Mouse (Mus musculus): ENCODE data around the gene Lhfpl3. TPM values are rescaled to one million over a fixed set of nuclear protein-coding genes. Genes with fewer than 3 reads are reported as not detected.
"Not testable (repeated sequence)": the region's sequence is repeated elsewhere in the genome, so short reads cannot be mapped to it uniquely, and the experiment has no call there.

The Lhfpl3 gene
- 24.1 and 25.3 TPM in 2 replicates for polyA plus RNA-seq (2015; fragmentation: Nextera tagmentation; extraction: Ambion mirVana)

DNA sequence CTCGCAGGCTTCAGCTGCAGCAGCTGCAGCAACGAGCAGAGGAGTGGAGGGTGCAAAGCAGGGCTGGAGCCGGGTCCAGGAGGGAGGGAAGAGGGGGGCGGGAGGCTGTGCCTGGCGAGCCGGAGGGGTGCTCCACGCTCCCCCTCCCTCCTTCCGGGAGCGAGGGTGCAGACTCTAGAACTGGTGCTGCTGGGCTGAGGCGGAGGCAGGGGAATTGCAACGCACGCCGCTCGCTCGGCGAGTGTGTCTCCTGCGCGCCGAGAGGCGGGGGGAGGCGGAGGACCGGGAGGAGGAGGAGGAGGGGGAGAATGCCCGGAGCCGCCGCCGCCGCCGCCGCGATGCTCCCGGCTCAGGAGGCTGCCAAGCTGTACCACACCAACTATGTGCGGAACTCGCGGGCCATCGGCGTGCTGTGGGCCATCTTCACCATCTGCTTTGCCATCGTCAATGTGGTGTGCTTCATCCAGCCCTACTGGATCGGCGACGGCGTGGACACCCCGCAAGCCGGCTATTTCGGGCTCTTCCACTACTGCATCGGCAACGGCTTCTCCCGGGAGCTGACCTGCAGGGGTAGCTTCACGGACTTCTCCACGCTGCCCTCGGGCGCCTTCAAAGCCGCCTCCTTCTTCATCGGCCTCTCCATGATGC lies at the start of gene Lhfpl3:
Gene Lhfpl3 (plus strand): TSS at position 175 of the 648 bp plus-strand sequence.
- H3K27ac ChIP-seq (replicated peaks) = peak within 1 kb of the TSS; percentile 78
- H3K4me2 ChIP-seq = peak within 1 kb of the TSS; percentile 93
- no peaks in the 10 kb centered on the region for H3K9me3 ChIP-seq (replicated peaks)
- WGBS = 0% methylated on average over 42 of the region's 53 CpGs
- no peaks in the 10 kb centered on the region for H3K36me3 ChIP-seq
- peaks cover 22% of the 10 kb centered on the region for H3K4me1 ChIP-seq
- peak; percentile 86 for ATAC-seq (ENCODE audit: low FRiP score)
- H3K27me3 ChIP-seq (replicated peaks) = 0 out of 2 replicates have a peak, but pooled peaks cover 4% of the 10 kb centered on the region
- H3K4me3 ChIP-seq (replicated peaks) = peak within 1 kb of the TSS; percentile 75
- H3K9ac ChIP-seq (replicated peaks) = peak within 1 kb of the TSS; percentile 87

DNA sequence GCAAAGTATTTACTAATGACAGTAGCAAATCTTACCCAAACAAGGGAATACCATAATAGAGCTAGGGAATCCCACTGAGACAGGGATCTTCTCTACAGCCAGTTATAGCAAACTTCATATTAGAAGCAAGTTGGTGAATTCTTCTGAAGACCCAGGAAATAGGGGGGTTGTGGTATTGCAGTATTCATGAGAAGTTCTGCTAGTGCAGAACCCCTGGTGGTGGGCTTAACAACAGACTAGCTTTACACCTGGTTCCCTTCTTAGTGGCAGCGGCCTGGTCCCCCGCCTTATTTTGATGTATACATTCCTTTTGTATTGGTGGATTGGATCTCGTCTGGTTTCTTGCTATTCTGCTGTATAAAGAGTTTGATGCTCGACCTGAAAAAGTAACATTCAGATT lies 39.6 kb upstream of the Lhfpl3 start:
- not testable (repeated sequence) for H3K36me3 ChIP-seq; H3K27me3 ChIP-seq (replicated peaks); H3K4me2 ChIP-seq; H3K4me1 ChIP-seq; H3K9me3 ChIP-seq (replicated peaks); H3K27ac ChIP-seq (replicated peaks); H3K4me3 ChIP-seq (replicated peaks); H3K9ac ChIP-seq (replicated peaks); ATAC-seq (ENCODE audit: low FRiP score)
- WGBS = 85% methylated on average over 4 of the region's 4 CpGs

DNA sequence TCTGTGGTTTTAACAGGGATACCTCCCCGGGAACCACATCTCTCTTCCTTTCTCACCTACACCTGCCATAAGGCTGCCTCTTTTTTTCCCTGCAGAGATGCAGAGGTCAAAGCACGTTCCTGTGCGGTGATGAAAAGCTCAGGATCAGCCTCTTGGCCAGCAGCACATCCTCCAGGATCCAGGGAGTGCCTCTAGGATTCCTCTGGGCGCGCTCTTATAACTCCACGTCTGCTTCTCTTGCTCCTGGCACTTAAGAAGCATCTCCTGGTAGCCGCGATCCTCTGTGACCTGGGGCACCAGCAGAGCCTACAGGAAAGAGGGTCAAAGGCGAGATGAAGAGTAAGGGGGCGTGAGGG lies 352 bp upstream of the Lhfpl3 start:
- peak overlapping the region; percentile 78; the same call in 1 of the 2 replicates for H3K27ac ChIP-seq (replicated peaks)
- WGBS = under 1% methylated on average over 10 of the region's 10 CpGs
- peak; percentile 57 for ATAC-seq (ENCODE audit: low FRiP score)

DNA sequence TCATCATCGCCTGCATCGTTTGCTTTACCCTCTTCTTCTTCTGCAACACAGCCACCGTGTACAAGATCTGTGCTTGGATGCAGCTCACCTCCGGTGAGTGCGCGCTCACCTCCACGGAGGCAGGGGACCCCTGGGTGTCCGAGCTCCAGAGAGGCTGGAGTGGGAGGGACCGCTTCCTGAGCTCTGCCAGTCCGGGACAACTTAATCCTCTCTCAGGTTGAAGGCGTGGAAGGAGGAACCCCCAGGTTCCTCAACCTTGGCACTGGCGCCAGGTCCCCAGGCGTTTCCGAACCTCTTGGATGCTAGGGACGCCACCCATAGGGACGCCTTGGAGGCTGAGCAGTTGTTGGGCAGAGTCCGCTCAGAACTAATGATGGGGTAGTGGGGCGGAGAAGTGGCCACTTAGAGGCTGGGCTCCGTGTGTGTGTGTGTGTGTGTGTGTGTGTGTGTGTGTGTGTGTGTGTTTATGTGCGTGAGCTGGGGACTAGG lies 718 bp downstream of the Lhfpl3 start:
- under 1% methylated on average over 20 of the region's 20 CpGs for WGBS
- Histone ChIP-seq H3K9ac (replicated peaks) (peak overlapping the region; percentile 87), H3K9me3 (replicated peaks) (no peaks in the 10 kb centered on the region), H3K27me3 (replicated peaks) (0 out of 2 replicates have a peak, but pooled peaks cover 4% of the 10 kb centered on the region), H3K27ac (replicated peaks) (peak overlapping the region; percentile 78; the same call in 1 of the 2 replicates), H3K36me3 (no peaks in the 10 kb centered on the region), H3K4me2 (peak overlapping the region; percentile 93), H3K4me3 (replicated peaks) (peak overlapping the region; percentile 75), H3K4me1 (peaks cover 22% of the 10 kb centered on the region)
- ATAC-seq (ENCODE audit: low FRiP score) = peak; percentile 60

More for the DNA sequence above, 352 bp upstream of the Lhfpl3 start:
- peak overlapping the region; percentile 75 for H3K4me3 ChIP-seq (replicated peaks)
- no peaks in the 10 kb centered on the region for H3K9me3 ChIP-seq (replicated peaks)
- 0 out of 2 replicates have a peak, but pooled peaks cover 4% of the 10 kb centered on the region for H3K27me3 ChIP-seq (replicated peaks)
- H3K9ac ChIP-seq (replicated peaks) = peak overlapping the region; percentile 87
- no peaks in the 10 kb centered on the region for H3K36me3 ChIP-seq
- H3K4me2 ChIP-seq = peak overlapping the region; percentile 93
- peaks cover 22% of the 10 kb centered on the region for H3K4me1 ChIP-seq

DNA sequence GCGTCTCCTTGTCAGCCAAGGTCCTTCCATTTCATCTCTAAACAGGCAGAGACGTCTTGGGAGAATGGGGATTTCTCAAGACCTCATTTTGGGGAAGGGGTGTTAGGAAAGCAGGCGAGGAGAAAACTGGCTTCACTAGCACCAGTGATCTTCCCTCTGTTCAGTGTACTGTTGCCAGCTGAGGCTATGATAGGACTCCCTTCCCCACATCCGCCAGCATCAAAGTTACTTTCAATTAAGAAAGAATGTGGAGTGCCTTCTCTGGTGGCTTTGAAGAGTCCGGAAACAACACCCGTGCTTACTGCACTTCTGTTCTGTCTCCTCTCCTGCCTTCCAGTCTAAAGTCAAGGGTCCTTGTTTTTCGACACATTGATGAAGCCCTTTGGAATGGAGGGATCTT lies 1.4 kb downstream of the Lhfpl3 start:
- no peaks in the 10 kb centered on the region for H3K9me3 ChIP-seq (replicated peaks)
- H3K27ac ChIP-seq (replicated peaks) = no peak overlapping the region
- H3K9ac ChIP-seq (replicated peaks) = peak overlapping the region; percentile 87
- H3K4me3 ChIP-seq (replicated peaks) = peak overlapping the region; percentile 75
- ATAC-seq (ENCODE audit: low FRiP score) = no peak
- H3K4me1 ChIP-seq = peaks cover 22% of the 10 kb centered on the region
- H3K36me3 ChIP-seq = no peaks in the 10 kb centered on the region
- H3K4me2 ChIP-seq = peak overlapping the region; percentile 93
- WGBS = 4% methylated on average over 7 of the region's 7 CpGs
- H3K27me3 ChIP-seq (replicated peaks) = 0 out of 2 replicates have a peak, but pooled peaks cover 4% of the 10 kb centered on the region

DNA sequence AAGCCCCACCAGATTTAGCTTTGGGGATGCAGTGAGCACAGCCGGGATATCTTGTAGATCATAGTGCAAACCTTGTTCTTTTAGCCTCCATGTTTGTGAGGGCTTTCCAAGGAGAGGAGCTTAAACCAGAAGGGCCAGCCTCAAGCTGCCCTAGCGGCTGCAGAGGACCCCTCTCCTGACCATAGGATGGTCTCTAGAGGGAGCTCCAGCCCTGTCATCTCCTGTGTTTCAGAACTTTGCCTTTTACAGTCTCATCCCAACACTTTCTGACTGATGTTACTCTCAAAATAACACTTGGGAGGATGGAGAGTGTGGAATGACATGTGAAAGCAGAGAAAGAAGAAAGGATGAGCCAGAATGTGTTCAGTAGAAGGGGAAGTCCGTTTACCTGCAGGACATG lies 11.4 kb downstream of the Lhfpl3 start:
- Histone ChIP-seq H3K4me3 (replicated peaks) (no peak overlapping the region), H3K27me3 (replicated peaks) (no peaks in the 10 kb centered on the region), H3K27ac (replicated peaks) (no peak overlapping the region), H3K4me1 (no peaks in the 10 kb centered on the region), H3K4me2 (no peak overlapping the region), H3K9me3 (replicated peaks) (no peaks in the 10 kb centered on the region), H3K9ac (replicated peaks) (no peak overlapping the region), H3K36me3 (no peaks in the 10 kb centered on the region)
- WGBS = 54% methylated on average over 3 of the region's 3 CpGs
- ATAC-seq (ENCODE audit: low FRiP score) = no peak

DNA sequence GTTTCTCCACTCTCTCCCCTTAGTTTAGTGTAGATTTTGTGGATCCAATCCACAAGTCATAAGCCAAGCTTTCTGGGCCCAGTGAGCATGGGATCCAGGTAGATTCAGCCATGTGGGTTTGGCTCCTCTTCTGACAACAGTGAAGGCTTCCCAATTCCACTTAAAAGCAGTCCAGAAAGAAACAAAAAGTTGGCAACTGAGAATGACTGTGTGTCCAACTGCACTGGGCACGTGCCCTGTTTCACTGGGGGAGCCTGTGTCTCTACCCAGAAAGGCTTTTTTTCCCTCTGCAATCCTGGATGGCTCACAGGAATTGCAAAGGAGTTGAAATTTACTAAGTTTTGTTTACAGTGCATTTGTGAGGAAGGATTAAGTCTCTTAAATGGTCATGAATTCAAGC lies 24.9 kb downstream of the Lhfpl3 start:
- H3K27me3 ChIP-seq (replicated peaks) = no peaks in the 10 kb centered on the region
- H3K9me3 ChIP-seq (replicated peaks) = no peaks in the 10 kb centered on the region
- 80% methylated on average over 1 of the region's 1 CpGs for WGBS
- no peak overlapping the region for H3K4me2 ChIP-seq
- no peak overlapping the region for H3K9ac ChIP-seq (replicated peaks)
- H3K4me1 ChIP-seq = no peaks in the 10 kb centered on the region
- no peak overlapping the region for H3K27ac ChIP-seq (replicated peaks)
- H3K36me3 ChIP-seq = no peaks in the 10 kb centered on the region
- no peak overlapping the region for H3K4me3 ChIP-seq (replicated peaks)
- no peak for ATAC-seq (ENCODE audit: low FRiP score)

DNA sequence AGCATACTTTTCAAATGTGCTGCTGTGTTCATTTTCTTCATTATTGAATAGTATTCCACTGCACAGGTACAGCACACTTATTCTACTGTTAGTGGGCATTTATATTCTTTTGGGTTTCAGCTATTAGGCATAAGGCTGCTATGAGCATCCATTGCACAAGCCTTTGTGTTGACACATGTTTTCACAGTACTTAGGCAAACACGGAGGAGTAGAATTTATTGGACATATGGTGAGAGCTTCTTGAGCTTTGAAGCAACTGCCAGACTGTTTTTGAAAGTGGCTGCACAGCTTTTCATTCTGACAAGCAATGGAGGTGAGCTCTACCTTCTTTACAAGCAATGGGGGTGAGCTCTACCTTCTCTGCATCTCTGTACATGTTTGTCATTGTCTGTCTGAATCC lies 49.5 kb downstream of the Lhfpl3 start:
- Histone ChIP-seq H3K4me3 (replicated peaks) (no peak overlapping the region), H3K9ac (replicated peaks) (no peak overlapping the region), H3K36me3 (no peaks in the 10 kb centered on the region), H3K4me2 (no peak overlapping the region), H3K4me1 (no peaks in the 10 kb centered on the region), H3K9me3 (replicated peaks) (no peaks in the 10 kb centered on the region), H3K27ac (replicated peaks) (no peak overlapping the region), H3K27me3 (replicated peaks) (no peaks in the 10 kb centered on the region)
- ATAC-seq (ENCODE audit: low FRiP score) = no peak
- 75% methylated on average over 1 of the region's 1 CpGs for WGBS

DNA sequence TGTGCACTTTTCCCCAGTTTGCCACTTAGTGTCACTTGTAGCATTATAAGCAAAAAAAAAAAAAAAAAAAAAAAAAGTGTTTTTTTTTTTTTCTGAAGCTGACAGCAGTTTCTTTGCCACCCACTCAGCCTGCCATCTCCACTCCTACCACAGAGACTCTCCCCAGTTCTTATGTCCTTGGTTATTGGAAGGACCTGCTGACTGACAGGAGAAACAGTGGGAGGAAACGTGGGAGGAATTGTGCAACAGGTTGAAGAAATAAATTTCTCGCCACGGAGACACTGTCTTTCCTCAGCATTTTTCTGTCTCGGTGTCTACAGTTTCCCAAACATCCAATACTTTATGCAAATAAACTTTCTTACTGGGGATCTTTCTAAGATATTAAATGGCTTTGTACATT lies 67.6 kb downstream of the Lhfpl3 start:
- Histone ChIP-seq H3K4me2 (no peak overlapping the region), H3K27me3 (replicated peaks) (no peaks in the 10 kb centered on the region), H3K4me3 (replicated peaks) (no peak overlapping the region), H3K27ac (replicated peaks) (no peak overlapping the region), H3K9me3 (replicated peaks) (no peaks in the 10 kb centered on the region), H3K36me3 (no peaks in the 10 kb centered on the region), H3K4me1 (no peaks in the 10 kb centered on the region), H3K9ac (replicated peaks) (no peak overlapping the region)
- WGBS = 88% methylated on average over 4 of the region's 4 CpGs
- ATAC-seq (ENCODE audit: low FRiP score) = no peak

DNA sequence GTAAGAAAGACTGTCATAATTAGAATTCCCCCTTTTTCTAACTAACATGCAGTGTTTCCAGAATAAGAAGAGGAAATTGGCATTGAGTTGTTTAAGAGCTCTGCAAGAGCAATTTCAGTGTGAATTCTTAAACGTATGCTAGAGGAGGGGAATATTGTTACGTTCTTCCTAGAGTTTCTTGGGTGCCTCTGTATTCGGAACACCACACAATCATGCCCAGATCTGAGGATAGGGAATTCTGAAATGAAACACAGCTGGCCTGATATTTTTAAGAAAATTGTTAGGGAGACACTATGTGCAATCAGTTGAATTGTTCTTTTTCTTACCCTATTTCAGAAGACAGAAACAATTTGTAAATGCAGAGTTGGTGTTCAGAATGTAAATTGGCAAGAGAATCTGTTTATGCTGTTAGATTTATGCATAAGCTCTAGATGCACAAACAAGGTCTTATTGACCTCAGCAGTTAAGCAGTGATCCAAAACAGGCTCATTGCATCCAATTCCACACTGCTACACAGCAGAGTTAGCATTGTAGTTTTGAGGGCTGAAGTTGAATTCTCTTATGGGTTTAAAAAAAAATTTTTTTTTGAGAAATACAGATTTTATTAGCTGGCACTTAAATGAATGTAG lies 84.1 kb downstream of the Lhfpl3 start:
- no peak overlapping the region for H3K27ac ChIP-seq (replicated peaks)
- H3K4me1 ChIP-seq = no peaks in the 10 kb centered on the region
- ATAC-seq (ENCODE audit: low FRiP score) = no peak
- H3K36me3 ChIP-seq = no peaks in the 10 kb centered on the region
- peaks cover 6% of the 10 kb centered on the region; the same call in 1 of the 2 replicates for H3K9me3 ChIP-seq (replicated peaks)
- H3K4me2 ChIP-seq = no peak overlapping the region
- no peak overlapping the region for H3K9ac ChIP-seq (replicated peaks)
- 85% methylated on average over 3 of the region's 3 CpGs for WGBS
- no peaks in the 10 kb centered on the region for H3K27me3 ChIP-seq (replicated peaks)
- no peak overlapping the region for H3K4me3 ChIP-seq (replicated peaks)

DNA sequence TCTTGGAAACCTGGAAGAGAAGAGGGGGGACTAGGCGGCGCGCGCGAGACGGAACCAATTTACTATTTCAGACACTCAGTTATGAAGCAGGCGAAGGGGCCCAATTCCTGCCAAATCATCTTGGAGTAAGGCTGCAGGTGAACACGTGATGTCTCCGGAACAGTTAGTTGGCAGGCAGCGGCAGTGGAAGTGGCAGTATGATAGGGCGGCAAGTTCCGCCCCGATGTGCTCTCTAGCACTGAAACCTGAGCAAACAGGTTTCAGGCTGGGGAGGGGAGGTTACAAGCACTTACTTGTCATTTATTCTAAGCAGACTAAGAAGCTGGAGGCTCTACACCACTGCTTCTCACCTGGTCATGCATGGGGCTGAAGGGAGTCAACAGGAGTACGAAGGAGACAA lies 105.7 kb downstream of the Lhfpl3 start:
- no peaks in the 10 kb centered on the region for H3K4me1 ChIP-seq
- WGBS = 68% methylated on average over 14 of the region's 14 CpGs
- no peak for ATAC-seq (ENCODE audit: low FRiP score)

DNA sequence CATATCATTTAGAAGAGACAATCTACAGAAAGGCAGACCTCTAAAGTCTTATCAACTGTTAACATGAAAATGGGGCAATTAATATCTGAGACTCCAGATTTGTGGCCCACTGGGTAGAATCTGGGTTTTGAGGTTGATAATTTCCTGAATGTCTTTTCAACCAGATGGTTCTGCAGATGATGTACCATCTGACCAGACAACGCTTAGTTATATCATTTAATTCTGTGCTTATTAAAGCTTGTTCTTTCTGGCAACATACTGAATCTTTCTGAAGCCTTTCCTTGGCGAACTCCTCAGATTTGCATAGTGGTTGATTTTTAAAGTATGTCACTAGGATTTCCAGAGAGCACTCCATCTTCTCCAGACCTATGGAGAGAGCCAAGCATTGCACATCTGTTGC lies 107.6 kb downstream of the Lhfpl3 start:
- ATAC-seq (ENCODE audit: low FRiP score) = no peak
- no peaks in the 10 kb centered on the region for H3K36me3 ChIP-seq
- 94% methylated on average over 2 of the region's 2 CpGs for WGBS

More for the DNA sequence above, 105.7 kb downstream of the Lhfpl3 start:
- Histone ChIP-seq H3K9ac (replicated peaks) (no peak overlapping the region), H3K9me3 (replicated peaks) (no peaks in the 10 kb centered on the region), H3K4me2 (no peak overlapping the region), H3K27me3 (replicated peaks) (no peaks in the 10 kb centered on the region), H3K4me3 (replicated peaks) (no peak overlapping the region), H3K36me3 (no peaks in the 10 kb centered on the region), H3K27ac (replicated peaks) (no peak overlapping the region)

More for the DNA sequence above, 107.6 kb downstream of the Lhfpl3 start:
- Histone ChIP-seq H3K4me3 (replicated peaks) (no peak overlapping the region), H3K27me3 (replicated peaks) (no peaks in the 10 kb centered on the region), H3K4me1 (no peaks in the 10 kb centered on the region), H3K4me2 (no peak overlapping the region), H3K27ac (replicated peaks) (no peak overlapping the region), H3K9ac (replicated peaks) (no peak overlapping the region), H3K9me3 (replicated peaks) (no peaks in the 10 kb centered on the region)
